Mouse (Mus musculus): ENCODE data around the gene Slco4a1.

Slco4a1 gene

DNA sequence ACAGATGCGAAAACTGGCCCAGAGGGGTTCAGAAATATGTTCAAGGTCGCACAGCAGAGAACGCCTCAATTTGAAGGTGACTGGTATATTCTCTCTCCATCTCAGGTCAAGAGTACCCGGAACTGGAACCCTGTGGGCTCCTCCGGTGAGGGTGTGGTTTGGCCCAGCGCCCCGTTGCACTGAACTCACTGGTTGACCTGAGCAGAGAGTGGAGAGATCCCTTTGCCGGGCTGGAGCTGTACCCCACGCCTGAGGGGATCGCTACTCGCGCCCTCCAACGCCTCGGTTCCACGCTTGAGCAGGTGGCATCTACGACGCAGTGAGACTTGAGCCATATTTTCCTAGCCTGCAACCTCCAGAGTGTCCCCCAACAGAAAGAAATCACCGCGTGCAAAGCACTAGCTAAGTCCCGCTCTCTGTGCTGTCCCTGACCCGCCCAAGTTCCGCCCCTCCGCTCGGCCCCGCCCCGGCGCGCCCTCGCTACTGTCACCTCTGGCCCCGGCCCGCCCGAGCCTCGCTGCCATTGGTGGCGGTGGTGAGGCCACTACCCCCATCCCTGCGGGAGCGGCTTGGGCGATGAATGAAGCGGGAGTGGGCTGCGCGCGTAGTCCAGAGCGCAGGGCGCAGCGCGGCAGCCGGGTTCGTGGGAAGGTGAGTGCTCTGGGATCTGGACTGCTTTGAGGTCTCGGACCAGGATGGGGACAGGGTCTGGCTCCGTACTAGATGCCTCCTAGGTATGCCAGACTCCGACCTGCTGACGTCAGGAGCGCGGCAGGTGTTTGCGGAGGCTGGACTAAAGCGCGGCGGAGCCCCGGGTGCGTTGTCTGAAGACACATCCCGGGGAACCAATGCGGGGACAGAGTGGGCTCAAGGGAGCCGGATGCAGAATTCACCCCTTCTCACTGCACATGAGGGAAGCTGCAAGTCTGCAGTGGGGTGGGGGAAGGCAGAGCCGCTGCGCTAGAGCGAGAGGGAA, at the start of gene Slco4a1:
Gene Slco4a1 (plus strand): TSS at position 523 of the 976 bp plus-strand sequence.
- DNase-seq (ENCODE audit: low read depth, low spot score): peak; percentile 83

DNA sequence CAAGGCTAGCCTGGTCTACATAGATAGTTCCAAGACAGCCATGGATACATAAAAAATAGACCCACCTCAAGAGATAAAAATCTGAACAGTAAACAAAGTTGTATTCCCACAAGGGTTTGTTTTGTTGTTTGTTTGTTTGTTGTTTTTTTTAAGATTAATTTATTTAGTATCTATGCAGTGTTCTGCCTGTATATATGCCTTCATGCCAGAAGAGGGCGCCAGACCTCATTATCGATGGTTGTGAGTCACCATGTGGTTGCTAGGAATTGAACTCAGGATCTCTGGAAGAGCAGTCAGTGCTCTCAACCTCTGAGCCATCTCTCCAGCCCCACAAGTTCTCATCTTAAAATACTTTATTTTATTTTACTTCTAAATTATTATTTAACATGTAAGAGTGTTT, 47.6 kb upstream of the Slco4a1 start:
- DNase-seq (ENCODE audit: low read depth, low spot score): no peak

DNA sequence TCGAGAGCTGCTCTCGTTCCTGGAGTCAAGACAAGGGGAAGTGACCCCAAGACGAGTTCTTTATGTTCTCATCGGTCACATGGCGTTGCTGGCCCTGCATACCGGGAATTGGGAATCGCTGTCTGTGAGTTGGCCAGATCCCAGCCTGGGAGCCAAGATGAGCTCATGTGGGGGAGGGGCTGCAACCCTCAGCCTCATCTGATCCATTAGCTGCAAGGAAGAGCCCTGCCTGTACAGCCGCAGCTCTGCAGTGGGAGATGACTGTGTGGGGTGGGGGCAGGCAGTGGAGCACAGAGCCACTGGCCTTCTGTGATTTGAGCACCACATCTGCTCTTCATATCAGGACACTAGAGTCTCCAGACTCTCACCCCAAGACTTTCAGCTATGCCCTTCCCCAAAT, 45.6 kb upstream of the Slco4a1 start:
- no peak for DNase-seq (ENCODE audit: low read depth, low spot score)

DNA sequence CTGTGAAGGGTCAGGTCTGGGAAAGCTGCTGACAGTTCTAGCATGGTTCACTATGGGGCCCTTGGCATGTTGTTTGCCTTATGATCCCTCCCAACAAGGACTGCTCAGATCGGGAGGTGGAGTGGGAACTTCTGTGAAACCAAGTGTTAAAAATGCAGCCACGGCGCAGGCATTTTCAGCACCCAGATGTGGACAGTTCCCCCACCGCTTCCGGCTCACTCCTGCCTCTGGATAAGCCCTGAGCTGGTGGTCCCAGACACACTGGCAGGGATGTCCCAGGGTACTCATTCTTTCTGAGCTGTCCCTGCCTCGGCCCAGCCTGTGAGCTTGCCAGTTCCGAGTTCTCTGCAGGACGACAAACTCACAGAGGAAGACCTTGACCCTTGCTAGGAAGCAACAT, 45.0 kb upstream of the Slco4a1 start:
- DNase-seq (ENCODE audit: low read depth, low spot score): no peak

DNA sequence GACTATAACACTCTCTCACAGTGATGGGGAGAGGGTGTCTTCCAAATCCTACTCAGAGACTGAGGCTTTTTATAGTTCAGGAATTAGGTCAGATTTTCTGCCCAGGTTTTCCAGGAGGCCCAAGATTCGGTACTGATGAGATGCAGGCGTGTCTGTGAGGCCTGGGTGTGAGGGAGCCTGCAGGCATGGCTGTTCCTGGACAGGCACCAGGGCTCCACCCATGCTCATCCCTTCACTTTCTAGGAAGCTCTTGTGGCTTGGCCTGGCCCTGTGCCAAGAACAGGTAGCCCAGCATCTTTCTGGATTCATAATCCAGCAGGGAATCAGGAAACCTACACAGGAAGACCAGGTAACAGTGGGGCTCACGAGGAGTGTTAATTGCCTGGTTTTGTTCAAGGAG, 40.4 kb upstream of the Slco4a1 start:
- DNase-seq (ENCODE audit: low read depth, low spot score): no peak

DNA sequence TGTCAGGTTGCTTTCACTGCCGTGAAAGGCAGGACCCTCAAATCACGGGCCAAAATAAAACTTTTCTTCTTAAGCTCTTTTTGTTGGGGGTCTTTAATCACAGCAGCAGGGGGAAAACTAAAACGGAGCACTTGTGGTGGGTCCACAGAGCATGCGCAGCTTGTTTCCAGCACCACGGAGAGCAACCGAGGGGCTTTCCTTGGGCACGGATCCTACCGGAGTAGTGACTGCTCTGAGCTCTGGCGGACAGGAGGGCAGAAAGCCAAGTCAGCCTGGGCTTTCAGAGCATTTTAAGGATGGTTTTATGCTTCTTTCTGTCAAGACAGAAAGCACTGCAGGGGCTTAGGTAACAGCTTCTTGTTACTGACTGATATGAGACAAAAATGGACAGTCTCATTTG, 38.3 kb upstream of the Slco4a1 start:
- DNase-seq (ENCODE audit: low read depth, low spot score): no peak

DNA sequence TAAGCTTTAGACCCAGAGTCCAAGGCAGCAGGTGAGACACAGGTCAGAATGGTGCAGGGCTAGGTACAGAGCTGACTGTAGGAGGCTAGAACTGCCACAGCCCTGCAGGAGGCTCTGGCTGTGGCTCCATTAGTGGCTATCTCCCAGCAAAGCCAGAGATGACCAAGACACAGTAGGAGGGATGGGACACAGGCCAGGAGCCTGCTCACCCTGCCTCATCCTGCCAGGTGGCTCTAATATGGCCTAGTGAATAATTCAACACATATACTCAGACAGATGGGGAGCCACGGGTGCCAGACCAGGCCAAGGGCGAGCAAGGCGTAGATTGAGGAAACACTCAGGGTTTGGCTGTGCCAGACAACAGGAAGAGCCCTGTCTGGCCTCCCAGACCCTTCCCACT, 35.4 kb upstream of the Slco4a1 start:
- no peak for DNase-seq (ENCODE audit: low read depth, low spot score)

DNA sequence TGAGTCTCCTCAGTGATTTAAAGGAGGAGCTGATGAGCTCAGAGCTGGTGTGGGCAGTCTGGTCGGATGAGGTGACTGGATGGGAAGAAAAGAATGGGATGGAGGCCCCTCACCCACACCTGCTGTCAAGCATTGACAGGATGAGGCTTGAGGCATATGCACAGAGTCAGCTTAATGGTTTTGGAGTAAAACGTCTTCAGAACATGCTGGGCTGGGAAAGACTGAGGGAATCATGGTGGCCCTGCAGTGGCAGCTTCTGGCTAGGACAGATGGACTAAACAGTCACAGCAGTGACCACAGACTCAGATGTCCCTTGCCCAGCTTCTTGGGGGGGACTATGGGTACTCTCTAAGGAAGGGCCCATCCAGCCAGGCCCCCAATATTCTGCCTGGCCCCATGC, 30.9 kb upstream of the Slco4a1 start:
- DNase-seq (ENCODE audit: low read depth, low spot score): no peak

DNA sequence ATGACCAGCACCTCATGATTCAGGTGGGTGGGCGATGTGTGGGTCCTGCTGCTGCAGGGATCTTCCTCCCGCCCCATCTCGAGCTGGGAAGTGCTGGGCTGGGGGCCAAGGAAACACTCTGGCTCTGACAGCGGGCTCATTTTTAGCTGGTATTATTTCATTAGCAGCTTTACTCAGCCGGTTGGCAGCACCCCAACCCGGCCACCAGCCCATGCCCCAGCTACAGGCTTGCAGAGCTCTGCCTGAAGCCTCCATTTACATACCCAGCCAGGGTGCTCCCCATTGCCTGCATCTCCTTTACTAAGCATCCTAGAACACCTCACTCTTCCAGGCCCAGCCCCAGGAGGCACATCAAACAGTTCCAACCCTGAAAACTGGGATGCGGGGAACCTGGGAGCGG, 29.0 kb upstream of the Slco4a1 start:
- DNase-seq (ENCODE audit: low read depth, low spot score): no peak

DNA sequence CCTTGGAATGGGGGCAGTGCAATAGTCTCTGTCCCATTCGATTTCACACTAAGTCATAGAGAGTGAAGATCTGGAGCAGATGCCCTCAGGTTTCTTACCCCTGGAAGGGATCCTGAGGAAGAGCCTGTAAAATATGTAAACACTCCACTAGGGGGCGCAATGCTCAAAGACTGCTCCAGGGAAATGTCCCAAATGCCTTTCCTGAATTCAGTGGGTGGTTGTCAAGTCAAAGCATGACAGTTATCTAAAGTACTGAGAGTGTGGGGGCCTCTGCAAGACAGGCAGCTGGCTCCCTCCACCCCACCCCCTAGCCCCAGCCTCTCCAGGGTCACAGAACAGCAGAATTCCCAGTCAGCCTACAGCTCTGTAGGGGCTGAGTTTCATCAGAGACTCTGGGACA, 27.7 kb upstream of the Slco4a1 start:
- no peak for DNase-seq (ENCODE audit: low read depth, low spot score)

DNA sequence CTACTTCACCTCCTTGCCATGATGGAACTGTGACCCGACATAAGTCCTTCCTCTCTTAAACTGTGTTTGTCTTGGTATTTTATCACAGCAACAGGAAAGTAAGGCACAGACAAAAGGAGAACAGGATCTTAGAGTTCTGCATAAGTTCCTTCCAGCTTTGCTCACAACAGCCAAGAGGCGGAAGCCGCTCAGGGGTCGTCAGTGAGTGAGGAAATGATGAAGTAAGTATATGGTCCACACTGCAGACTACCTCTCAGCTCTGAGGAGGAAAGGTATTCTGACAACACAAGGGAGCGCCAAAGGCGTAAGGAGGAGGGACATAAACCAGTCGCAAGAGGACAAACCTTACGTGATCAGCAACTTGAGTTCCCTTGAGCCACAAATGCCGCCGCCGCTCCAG, 25.4 kb upstream of the Slco4a1 start:
- no peak for DNase-seq (ENCODE audit: low read depth, low spot score)

DNA sequence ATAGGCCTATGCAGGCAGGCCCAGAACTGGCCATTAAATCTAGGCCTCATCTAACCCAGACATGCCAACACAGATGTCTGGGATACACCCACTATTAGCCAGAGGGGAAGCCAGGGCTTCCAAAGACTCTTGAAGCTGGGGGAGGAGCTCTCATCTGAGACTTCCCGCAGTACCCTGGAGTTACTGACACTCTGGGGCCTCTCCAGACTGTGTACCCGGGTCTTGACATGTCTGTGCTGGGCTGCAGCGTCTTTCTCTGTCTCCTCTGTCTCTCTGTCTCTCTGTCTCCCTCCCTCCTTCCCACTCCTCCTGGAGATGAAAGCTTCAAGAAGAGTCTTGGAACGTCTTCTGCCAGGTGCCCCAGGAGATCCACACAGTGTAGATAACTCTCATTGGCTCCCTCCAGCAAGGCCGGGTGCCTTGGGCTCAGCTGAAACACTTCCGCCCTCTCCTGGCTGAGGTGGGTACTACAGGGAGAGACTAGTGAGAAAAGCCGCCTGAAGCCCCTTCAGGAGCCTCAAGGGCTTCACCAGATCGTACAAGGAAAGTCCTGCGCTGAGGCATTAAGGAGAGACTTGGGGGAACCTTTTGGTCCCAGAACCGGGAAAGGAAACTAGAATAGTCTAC, 23.9 kb upstream of the Slco4a1 start:
- peak; percentile 64 for DNase-seq (ENCODE audit: low read depth, low spot score)

DNA sequence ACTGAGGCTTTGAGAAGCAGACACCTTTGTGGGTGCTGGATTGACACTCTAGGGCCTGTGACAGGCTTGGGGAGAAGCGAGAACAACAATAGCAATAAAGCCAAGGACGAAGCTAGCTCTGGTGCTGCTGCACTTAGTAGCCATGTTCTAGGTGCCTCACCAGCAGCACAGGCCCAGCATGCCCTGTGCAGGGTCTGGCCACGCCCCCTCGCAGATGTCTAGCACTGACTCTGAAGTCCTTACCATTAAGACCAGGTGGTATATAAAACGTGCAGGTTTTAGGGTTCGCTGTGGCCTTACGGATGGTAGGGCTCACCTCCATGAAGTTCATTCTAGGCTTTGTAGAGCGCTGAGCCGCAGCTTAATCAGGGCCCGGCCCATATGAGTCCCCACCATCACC, 23.3 kb upstream of the Slco4a1 start:
- no peak for DNase-seq (ENCODE audit: low read depth, low spot score)

DNA sequence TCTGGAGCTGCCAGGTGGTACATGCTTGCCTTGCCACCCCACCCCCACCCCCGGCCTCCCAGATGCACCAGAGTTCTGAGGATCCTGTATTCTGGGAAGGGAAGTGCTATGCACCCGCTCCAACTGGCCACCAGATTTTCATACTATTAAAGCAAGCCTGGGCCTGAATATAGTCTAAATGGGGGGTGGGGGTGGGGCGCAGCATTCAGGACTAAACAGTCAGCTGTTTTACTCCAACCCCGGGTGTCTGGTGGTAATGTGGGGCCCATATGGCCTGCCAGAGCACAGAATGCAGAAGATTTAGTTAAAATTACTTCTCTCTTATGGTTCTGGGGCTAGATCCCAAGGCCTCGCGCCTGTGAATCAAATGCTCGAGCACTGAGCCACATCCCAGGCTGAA, 22.7 kb upstream of the Slco4a1 start:
- DNase-seq (ENCODE audit: low read depth, low spot score): no peak

DNA sequence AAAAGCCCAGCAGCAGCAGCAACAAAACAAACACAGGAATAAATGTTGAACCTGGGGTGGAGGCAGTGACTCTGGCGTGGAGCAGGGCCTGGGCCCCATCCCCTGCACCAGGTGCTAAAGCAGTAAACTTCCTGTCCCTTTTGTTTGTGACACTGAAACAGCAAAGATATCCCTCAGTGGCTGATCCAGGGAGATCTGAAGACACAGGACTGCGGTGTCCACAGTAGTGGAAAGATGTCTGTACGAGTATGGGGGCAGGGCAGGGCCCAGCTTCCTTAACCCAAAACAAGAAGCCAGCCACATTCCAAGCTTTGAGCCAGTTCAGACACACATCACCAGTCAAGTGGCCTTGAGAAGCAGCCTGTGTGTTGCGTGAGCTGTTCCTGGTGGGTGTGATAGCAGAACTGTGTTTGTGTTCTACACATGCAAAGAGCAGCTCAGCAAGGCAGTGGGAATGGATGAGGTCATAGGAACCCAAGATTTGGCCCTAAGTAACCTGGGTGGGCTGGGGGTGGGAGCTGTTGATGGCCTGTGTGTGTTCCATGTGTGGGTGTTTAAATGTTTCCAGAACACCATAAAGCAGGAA, 20.6 kb upstream of the Slco4a1 start:
- no peak for DNase-seq (ENCODE audit: low read depth, low spot score)

DNA sequence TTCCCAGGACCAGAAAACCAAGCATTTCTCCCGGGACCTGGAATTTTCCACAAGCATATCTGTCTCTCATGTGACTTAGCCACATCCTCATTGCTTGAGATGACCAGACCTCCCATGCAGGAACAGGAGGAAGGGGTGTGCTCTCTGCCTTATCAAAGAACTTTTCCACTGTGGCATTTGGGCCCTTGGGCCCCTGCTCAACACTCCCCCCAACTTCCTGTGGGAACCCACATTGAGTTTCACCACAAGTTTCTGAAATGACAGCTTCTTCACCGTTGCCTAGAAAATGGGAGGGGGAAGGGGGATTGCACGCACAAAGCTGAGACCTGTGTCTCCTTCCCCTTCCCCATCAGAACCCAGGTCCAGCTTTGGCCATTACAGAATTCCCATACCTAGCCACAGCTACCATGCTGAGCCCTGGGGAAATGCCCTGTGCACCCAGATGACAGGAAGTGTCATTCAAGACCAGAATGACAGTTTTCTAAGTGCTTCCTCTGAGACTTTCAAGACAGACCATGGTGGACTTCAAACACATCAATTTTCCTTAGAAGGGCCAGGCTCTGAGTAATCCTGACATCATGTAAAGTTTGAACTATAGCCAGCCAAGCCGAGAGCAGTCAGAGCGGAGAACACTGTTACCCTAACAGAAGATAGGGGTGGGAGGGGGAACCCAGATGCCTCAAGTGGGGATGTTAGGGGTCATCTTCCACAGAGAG, 18.7 kb upstream of the Slco4a1 start:
- DNase-seq (ENCODE audit: low read depth, low spot score): no peak

DNA sequence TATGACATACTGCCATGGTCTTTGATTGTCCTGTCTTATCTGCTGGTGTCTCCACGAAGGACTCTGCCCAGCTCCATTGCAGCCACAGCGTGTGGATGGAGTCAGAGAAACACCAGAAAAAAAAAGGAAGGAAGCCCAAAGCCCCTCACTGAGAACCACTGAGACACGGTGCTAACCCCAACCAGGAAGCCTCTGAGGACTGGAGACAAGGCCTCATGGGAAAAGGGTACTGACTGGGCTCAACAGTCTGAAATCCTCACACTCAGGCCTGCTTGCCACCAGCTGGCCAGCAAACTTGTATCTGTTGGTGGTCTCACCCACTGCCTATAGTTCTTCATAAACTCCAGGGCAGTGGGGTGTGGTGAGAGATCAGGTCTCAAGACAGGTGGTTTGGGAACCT, 16.3 kb upstream of the Slco4a1 start:
- DNase-seq (ENCODE audit: low read depth, low spot score): no peak

DNA sequence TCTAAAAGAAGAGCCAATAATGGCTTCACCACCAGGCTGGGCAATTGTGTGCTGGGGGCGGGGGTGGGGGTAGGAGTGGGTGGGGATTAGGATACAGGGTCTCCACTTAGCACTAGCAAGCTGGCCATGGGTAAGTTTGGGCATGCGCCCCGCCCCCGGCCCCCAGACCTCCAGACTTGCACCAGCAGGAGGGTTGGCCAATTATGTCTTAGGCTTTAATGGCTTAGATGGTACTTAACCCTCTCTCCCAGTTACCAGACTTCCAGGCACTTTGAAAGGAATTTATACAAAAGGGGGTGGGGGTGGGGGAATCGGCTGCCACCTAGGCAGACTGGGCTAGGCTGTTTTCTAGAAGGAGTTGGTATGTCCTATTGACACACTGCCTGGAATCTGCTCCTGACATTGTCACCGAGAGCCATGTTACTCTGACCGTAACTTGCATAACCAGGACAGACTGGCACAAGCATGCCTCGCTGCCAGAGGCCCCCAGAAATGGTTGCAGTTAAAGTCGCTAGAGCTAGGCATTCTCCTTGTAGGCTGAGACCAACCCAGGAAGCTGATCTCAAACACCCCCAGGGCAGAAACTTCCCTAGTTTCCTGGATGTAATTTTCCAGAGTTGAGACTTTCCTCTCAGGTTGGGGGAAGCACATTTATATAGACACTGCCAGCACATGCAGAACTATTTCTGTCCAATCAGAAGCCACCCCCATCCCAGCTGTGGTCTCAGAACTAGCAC, 15.3 kb upstream of the Slco4a1 start:
- no peak for DNase-seq (ENCODE audit: low read depth, low spot score)

DNA sequence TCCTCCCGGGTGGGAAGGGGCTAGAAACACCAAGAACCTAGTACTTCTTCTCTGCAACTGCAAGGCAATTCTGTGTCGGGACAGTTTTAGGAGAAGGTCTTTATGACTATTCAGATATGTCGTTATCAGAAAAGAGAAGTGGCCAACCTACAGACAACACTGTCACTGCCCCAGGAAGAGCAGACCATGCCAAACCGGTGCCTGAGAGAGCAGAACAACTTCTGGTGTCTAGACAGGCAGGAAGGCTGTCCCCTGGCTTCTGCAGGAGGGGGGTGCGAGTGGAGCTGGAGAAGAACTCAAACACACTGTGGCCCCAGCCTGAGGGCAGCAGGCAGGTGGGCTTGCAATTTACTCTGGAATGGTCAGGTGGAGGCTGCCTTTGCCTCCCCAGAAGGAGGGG, 14.0 kb upstream of the Slco4a1 start:
- DNase-seq (ENCODE audit: low read depth, low spot score): no peak

DNA sequence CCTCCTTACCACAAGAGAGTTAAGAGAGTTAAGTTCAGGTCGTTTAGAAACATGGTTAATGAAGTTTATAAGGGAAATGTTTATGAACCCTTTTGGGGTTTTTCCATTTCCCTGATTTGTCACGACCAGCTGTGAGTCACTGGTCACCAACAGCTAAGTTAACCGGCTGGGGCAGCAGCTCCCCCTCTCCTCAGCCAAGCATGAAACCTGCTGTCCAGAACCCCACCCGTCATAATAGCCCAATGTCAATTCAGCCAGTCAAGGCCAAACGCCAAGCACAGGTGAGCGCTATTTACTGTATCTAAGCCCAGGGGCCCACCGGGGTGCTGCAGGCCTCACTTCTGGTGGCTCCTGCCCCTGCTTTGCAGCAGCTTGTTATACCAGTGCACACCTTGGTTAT, 12.2 kb upstream of the Slco4a1 start:
- DNase-seq (ENCODE audit: low read depth, low spot score): no peak
